ENCODE assay signal across 14 mouse cellular contexts in the genomic region with DNA sequence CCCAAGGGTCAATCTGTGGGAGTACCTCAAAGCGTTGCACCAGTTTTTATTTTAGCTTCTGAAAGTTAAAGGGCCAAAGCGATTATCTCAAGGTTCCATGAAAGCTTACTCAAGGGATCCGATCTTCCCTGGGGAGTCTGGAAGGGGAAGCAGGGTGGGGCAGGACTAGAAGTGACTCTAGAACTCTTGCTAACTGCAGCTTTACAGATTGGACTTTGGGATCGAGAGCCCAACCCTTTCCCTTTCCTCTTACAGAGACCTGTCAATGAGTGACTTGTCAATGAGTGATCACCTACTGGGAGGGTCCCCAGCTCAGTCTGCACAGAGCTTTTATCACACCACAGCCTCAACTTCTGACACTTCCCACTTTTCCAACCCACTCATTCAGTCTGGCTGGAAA. TPM values are rescaled to one million over a fixed set of nuclear protein-coding genes. Genes with fewer than 3 reads are reported as not detected.
A peak's percentile ranks its signal among the peaks of the same experiment; 100 is the strongest.
DNase-seq lines count a peak whose midpoint lies in the region; ATAC-seq and TF ChIP-seq lines count a peak whose summit lies in the region.
"Had no signal": no experiment of that assay in that cellular context is flagged by ENCODE, and none has a peak within 500 bp of the region (broad histone marks: within the 10 kb centered on the region; RNA-seq: fewer than 3 reads in every experiment).

No protein-coding gene starts in this region.

- H3K27ac ChIP-seq in liver, embryonic 11.5 days (ENCODE audit: low read depth, low read length): no peak overlapping the region
- peak overlapping the region; percentile 79 for H3K27ac ChIP-seq in kidney, adult 2 months (ENCODE audit: insufficient read depth, low read depth, low read length)
- H3K27ac ChIP-seq in stomach, embryonic 15.5 days: peak overlapping the region; percentile 78
- H3K27ac ChIP-seq: embryonic facial prominence, embryonic 15.5 days; hindbrain, embryonic 10.5 days; lung, embryonic 15.5 days; midbrain, embryonic 13.5 days had no signal

- WGBS in liver, embryonic 11.5 days: 54% methylated on average over 4 of the region's 4 CpGs
- 32% methylated on average over 4 of the region's 4 CpGs for WGBS in kidney, adult 2 months
- 49% methylated on average over 4 of the region's 4 CpGs for WGBS in stomach, embryonic 15.5 days

- no peak for ATAC-seq in liver, embryonic 11.5 days (replicated peaks; ENCODE audit: low FRiP score)
- no peak for ATAC-seq in stomach, embryonic 15.5 days (ENCODE audit: insufficient read depth, low FRiP score, low read depth)
- ATAC-seq: forebrain, embryonic 16.5 days; midbrain, embryonic 13.5 days; Patski had no signal

- peak; percentile 15 for DNase-seq in liver
- no peak for DNase-seq in liver, embryonic 11.5 days (ENCODE audit: low spot score)
- DNase-seq in kidney, adult 2 months: peak; percentile 80
- peak; percentile 40 to 76 for DNase-seq in kidney, postnatal 25 days
- no peak for DNase-seq in right cerebral cortex, postnatal 14 days
- no peak for DNase-seq in testis, postnatal 14 days (ENCODE audit: low spot score)
- DNase-seq: adrenal gland, adult 8-10 months had no signal

- H3K4me3 ChIP-seq in liver, embryonic 11.5 days (ENCODE audit: low read depth, low read length): no peak overlapping the region
- no peak overlapping the region for H3K4me3 ChIP-seq in kidney, adult 2 months (ENCODE audit: insufficient read depth, low read depth, low read length)
- H3K4me3 ChIP-seq in stomach, embryonic 15.5 days (replicated peaks): no peak overlapping the region
- H3K4me3 ChIP-seq: embryonic facial prominence, embryonic 15.5 days; hindbrain, embryonic 10.5 days; lung, embryonic 15.5 days; midbrain, embryonic 13.5 days had no signal

- no peak overlapping the region for H3K9ac ChIP-seq in liver, embryonic 11.5 days (ENCODE audit: low read depth, low read length)
- H3K9ac ChIP-seq in stomach, embryonic 15.5 days: no peak overlapping the region
- H3K9ac ChIP-seq: embryonic facial prominence, embryonic 15.5 days; lung, embryonic 15.5 days; midbrain, embryonic 13.5 days had no signal

- no peaks in the 10 kb centered on the region for H3K9me3 ChIP-seq in liver, embryonic 11.5 days (ENCODE audit: control insufficient read depth, low read length)
- H3K9me3 ChIP-seq in stomach, embryonic 15.5 days: no peaks in the 10 kb centered on the region
- H3K9me3 ChIP-seq: embryonic facial prominence, embryonic 15.5 days; hindbrain, embryonic 10.5 days; lung, embryonic 15.5 days; midbrain, embryonic 13.5 days had no signal

- H3K36me3 ChIP-seq in liver, embryonic 11.5 days (ENCODE audit: control insufficient read depth, insufficient read depth, low read length): no peaks in the 10 kb centered on the region
- H3K36me3 ChIP-seq in kidney, adult 2 months (ENCODE audit: control insufficient read depth, insufficient read depth, low read length): no peaks in the 10 kb centered on the region; the same call in 1 of the 2 replicates
- no peaks in the 10 kb centered on the region for H3K36me3 ChIP-seq in stomach, embryonic 15.5 days
- H3K36me3 ChIP-seq: embryonic facial prominence, embryonic 15.5 days; lung, embryonic 15.5 days; midbrain, embryonic 13.5 days had no signal

- no peak overlapping the region for H3K4me2 ChIP-seq in liver, embryonic 11.5 days
- no peak overlapping the region for H3K4me2 ChIP-seq in stomach, embryonic 15.5 days
- H3K4me2 ChIP-seq: embryonic facial prominence, embryonic 15.5 days; lung, embryonic 15.5 days; midbrain, embryonic 13.5 days had no signal

- no peak for TF ChIP-seq CTCF in kidney, adult 2 months (conservative IDR thresholded peaks at IDR 0.05; ENCODE audit: insufficient read depth, insufficient read length, low read depth, low read length)

- H3K4me1 ChIP-seq in liver, embryonic 11.5 days (replicated peaks; ENCODE audit: control insufficient read depth, insufficient read depth, low read length): 0 out of 2 replicates have a peak, but pooled peaks cover 10% of the 10 kb centered on the region
- peaks cover 25% of the 10 kb centered on the region for H3K4me1 ChIP-seq in kidney, adult 2 months (ENCODE audit: control insufficient read depth, insufficient read depth, low read length)
- H3K4me1 ChIP-seq in stomach, embryonic 15.5 days: peaks cover 15% of the 10 kb centered on the region
- H3K4me1 ChIP-seq: midbrain, embryonic 13.5 days had no signal

- H3K27me3 ChIP-seq in liver, embryonic 11.5 days (replicated peaks; ENCODE audit: control insufficient read depth, insufficient read depth, low read length): no peaks in the 10 kb centered on the region
- H3K27me3 ChIP-seq in kidney, adult 2 months (replicated peaks; ENCODE audit: control insufficient read depth, insufficient read depth, low read length): no peaks in the 10 kb centered on the region
- H3K27me3 ChIP-seq in stomach, embryonic 15.5 days (replicated peaks): no peaks in the 10 kb centered on the region
- H3K27me3 ChIP-seq: embryonic facial prominence, embryonic 15.5 days; lung, embryonic 15.5 days; midbrain, embryonic 13.5 days; Patski had no signal

- no peak for TF ChIP-seq POLR2A in kidney, adult 2 months (IDR thresholded peaks at IDR 0.05; ENCODE audit: low read depth, low read length)

RNA-seq across cellular contexts. Expression of gene Lima1, which starts 7.6 kb away (rescaled TPM):
- 19.0 and 19.3 TPM in 2 replicates for polyA plus RNA-seq in liver, embryonic 11.5 days (2014; fragmentation: Nextera tagmentation; extraction: Ambion mirVana)
- polyA plus RNA-seq in kidney, adult 2 months (2012; rRNA removed): 29.9 and 32.7 TPM in 2 replicates
- polyA plus RNA-seq in stomach, embryonic 15.5 days (2015; fragmentation: Nextera tagmentation; extraction: Ambion mirVana): 71.2 and 78.3 TPM in 2 replicates

Comparison
In these comparisons a context has a peak if more than half of its experiments do, and no peak if none do; other contexts are left out.
1. DNase-seq: peak in liver (single experiment), kidney, adult 2 months (single experiment) and kidney, postnatal 25 days (2 of 2); none in liver, embryonic 11.5 days (single experiment), right cerebral cortex, postnatal 14 days (single experiment) and testis, postnatal 14 days (single experiment).